Mouse (Mus musculus) C2C12 (cell line): ENCODE measurements at regions not wholly inside any gene's neighbourhood (a gene's known extent, or its start where the extent isn't known, plus 50 kb on each side); places are given as distances from the start of the nearest gene placed in this dataset.

Experiments
- H3K27me3 ChIP-seq: one replicate; pipeline ENCODE4 v1.6.1; 2011; ENCODE audit not compliant: control insufficient read depth, insufficient read depth, insufficient read length
- H3K36me3 ChIP-seq: one replicate; pipeline ENCODE4 v1.6.1; 2011; ENCODE audit not compliant: control insufficient read depth, insufficient read depth
- H3K4me3 ChIP-seq: one replicate; pipeline ENCODE4 v1.5.1; 2011; ENCODE audit warnings: mild to moderate bottlenecking, control low read depth; ENCODE audit not compliant: poor library complexity, insufficient read depth, severe bottlenecking
- H3K79me2 ChIP-seq: one replicate; pipeline ENCODE4 v1.6.1; 2011; ENCODE audit not compliant: control insufficient read depth, insufficient read depth
- H3K79me3 ChIP-seq: one replicate; pipeline ENCODE4 v1.6.1; 2011; ENCODE audit warnings: low read depth, control low read depth
- H3ac ChIP-seq: one replicate; pipeline ENCODE3; 2011; ENCODE audit warnings: low read depth; ENCODE audit not compliant: control insufficient read depth, insufficient read length
- CEBPB ChIP-seq: IDR thresholded peaks from one replicate; pipeline ENCODE4 v1.6.1; 2011; ENCODE audit warnings: low read depth, mild to moderate bottlenecking, control low read depth, moderate library complexity
- CTCF ChIP-seq: IDR thresholded peaks from one replicate; pipeline ENCODE4 v1.5.1; 2011; ENCODE audit not compliant: control insufficient read depth, insufficient read depth, insufficient read length
- FOSL1 ChIP-seq: IDR thresholded peaks from one replicate; pipeline ENCODE4 v1.8.0; 2011; ENCODE audit warnings: mild to moderate bottlenecking, low read length; ENCODE audit not compliant: poor library complexity, insufficient read depth, severe bottlenecking
- MAX ChIP-seq: IDR thresholded peaks from one replicate; pipeline ENCODE4 v1.6.1; 2011; ENCODE audit warnings: mild to moderate bottlenecking, control low read depth
- MYOD1 ChIP-seq: IDR thresholded peaks from one replicate; pipeline ENCODE4 v1.6.1; 2011; ENCODE audit warnings: low read depth; ENCODE audit not compliant: control insufficient read depth, insufficient read length
- MYOG ChIP-seq: IDR thresholded peaks from one replicate; pipeline ENCODE4 v1.6.1; 2011; ENCODE audit not compliant: control insufficient read depth, insufficient read length; ENCODE audit errors: extremely low read depth
- USF1 ChIP-seq: IDR thresholded peaks from one replicate; pipeline ENCODE4 v1.6.1; 2011; ENCODE audit warnings: low read depth, mild to moderate bottlenecking, control low read depth, moderate library complexity

DNA sequence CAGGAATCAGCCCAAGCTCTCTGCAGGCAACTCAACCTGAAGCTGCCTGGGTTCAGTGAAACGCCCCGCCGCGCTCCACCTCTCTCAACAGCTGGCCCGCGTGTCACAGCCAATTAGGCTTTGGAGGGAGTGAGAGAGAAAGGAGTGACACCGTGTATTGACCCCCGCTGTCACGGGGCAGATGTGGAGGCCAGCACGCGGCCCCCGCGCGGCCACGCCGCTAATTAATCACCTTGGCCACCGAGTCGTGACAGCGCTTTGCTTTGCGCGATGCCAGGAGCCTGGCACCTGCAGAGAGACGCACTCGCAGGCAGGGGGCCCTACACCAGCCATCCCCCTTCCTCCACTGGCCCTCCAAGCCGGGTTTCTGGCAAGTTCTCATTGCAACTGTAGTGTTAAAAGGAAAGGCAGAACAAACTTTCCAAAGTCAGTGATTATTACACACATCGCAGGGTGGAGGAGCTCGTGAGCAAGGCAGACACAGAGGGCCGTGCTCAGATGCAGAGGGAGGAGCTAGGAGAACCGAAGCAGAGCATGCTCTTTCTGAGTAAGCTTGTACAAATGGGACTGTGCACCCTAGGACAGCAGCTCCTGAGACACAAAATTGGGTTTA lies 240.8 kb downstream of the Lmx1a start:
- TF ChIP-seq USF1 = no peak
- TF ChIP-seq MAX = no peak
- TF ChIP-seq MYOD1 = no peak
- no peak for TF ChIP-seq MYOG
- no peak for TF ChIP-seq CTCF
- TF ChIP-seq FOSL1 = no peak
- no peak for TF ChIP-seq CEBPB

DNA sequence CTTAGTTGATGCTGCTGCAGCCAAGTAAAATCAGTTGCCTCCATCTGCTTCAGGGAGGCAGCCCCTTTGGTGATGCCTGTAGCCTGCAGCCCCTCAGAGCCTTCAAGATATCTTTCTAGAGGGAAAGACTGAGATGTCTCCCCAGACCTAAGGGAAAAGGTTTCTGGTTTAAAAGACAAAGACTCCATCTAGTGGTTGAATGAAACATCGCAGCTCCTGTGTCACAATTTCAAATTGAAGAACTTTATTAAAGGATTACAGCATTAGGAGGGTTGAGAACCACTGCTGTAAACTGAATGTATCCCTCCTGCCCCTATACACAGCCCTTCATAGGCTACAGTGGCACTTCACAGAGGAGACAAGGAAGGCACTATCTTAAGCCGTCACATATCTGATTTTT lies 243.1 kb downstream of the Lmx1a start:
- Histone ChIP-seq H3ac (no peak overlapping the region), H3K36me3 (no peaks in the 10 kb centered on the region), H3K79me3 (no peaks in the 10 kb centered on the region), H3K79me2 (no peaks in the 10 kb centered on the region), H3K27me3 (peaks cover 22% of the 10 kb centered on the region), H3K4me3 (no peak overlapping the region)
- TF ChIP-seq CEBPB (no peak), FOSL1 (no peak), CTCF (no peak), MYOD1 (no peak), USF1 (no peak), MYOG (no peak), MAX (no peak)

More for the DNA sequence above, 240.8 kb downstream of the Lmx1a start:
- H3K4me3 ChIP-seq = no peak overlapping the region
- no peaks in the 10 kb centered on the region for H3K79me2 ChIP-seq
- peaks cover 22% of the 10 kb centered on the region for H3K27me3 ChIP-seq
- H3K79me3 ChIP-seq = no peaks in the 10 kb centered on the region
- H3ac ChIP-seq = no peak overlapping the region
- H3K36me3 ChIP-seq = no peaks in the 10 kb centered on the region

DNA sequence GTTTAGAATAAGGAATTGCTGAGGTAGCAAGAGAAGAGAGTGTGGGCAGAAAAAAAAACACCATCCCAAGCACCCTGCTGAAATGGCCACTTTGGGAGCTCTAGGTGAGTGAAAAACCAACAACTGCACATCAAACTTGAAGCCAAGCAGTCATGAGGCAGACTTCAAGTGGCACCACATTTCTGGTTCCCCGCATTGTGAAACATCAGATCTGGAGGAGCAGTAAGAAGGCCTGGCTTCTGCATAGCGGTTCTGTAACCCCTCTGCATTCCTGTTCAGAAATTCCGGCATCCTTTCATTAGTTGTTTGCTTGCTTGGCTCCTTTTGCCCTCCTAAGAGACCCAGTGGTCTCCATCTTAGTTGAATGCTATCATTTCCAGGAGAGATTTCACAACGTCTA lies 247.7 kb downstream of the Lmx1a start:
- Histone ChIP-seq H3K79me3 (no peaks in the 10 kb centered on the region), H3K36me3 (no peaks in the 10 kb centered on the region), H3K79me2 (no peaks in the 10 kb centered on the region), H3K4me3 (no peak overlapping the region), H3K27me3 (no peaks in the 10 kb centered on the region), H3ac (no peak overlapping the region)
- no peak for TF ChIP-seq MAX

DNA sequence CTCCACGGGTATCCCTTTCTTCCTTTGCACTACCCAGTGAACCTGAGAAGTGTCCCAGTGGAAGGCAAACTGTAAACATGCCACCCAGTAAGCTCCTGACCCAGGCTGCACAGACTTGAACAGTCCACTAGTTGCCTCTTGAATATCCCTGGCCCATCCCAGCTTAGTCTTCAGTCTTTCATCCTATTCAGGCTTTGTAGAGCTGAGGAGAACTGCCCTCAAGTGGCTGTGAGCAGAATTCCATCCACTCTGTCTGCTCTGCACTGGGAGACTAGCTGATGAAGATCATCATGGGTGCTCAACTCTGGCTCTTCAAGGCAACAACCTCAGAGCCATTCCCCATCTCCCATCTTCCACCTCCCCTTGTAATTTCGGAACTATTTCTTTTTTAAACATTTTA lies 249.1 kb downstream of the Lmx1a start:
- Histone ChIP-seq H3ac (no peak overlapping the region), H3K27me3 (no peaks in the 10 kb centered on the region), H3K79me3 (no peaks in the 10 kb centered on the region), H3K4me3 (no peak overlapping the region), H3K36me3 (no peaks in the 10 kb centered on the region), H3K79me2 (no peaks in the 10 kb centered on the region)
- TF ChIP-seq USF1 = no peak
- no peak for TF ChIP-seq MYOD1
- no peak for TF ChIP-seq CEBPB
- no peak for TF ChIP-seq FOSL1
- TF ChIP-seq CTCF = no peak
- TF ChIP-seq MYOG = no peak
- TF ChIP-seq MAX = no peak

DNA sequence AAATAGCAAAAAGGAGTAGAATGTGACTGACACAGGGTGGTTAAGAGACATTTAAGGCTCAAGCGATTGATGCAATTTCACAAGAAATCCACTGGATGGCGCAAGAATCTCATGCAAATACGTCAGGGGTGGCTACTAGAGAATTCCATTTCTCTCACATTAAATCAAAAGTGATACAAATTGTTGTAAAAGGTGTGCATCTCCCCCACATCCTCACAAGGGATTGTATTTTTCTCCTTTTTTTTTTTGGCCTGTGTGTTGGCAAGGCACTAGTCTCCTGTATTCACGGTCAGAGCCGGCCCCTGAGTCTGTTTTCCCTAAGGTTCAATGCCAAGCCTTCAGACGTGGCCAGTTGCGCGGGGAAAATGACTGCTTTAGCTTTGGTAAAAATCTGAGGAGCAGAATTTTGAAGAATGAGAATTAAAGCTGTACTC lies 253.0 kb downstream of the Lmx1a start:
- Histone ChIP-seq H3K79me2 (no peaks in the 10 kb centered on the region), H3ac (no peak overlapping the region), H3K4me3 (no peak overlapping the region), H3K36me3 (no peaks in the 10 kb centered on the region), H3K27me3 (no peaks in the 10 kb centered on the region), H3K79me3 (no peaks in the 10 kb centered on the region)
- TF ChIP-seq CTCF (peak; percentile 9), USF1 (no peak)

DNA sequence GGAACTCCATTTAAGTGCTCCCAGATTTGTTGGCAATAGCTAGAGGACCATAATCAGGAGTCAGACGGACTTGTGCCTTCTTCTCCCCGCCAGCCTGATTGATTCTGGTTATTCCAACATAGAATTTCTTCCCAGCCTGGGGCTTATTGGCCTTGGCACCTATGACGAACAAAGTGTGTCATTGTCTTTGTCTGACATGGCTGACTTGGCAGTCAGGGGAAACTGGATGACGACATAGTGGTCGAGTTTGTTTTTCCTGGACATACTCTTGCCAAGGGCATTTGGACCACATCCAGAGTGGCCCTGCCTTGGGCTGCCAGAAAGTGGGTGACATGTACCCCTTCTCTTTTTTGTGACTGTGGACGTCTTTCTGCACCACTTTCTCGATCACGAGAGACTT lies 254.1 kb downstream of the Lmx1a start:
- no peaks in the 10 kb centered on the region for H3K27me3 ChIP-seq
- no peaks in the 10 kb centered on the region for H3K79me3 ChIP-seq
- H3K79me2 ChIP-seq = no peaks in the 10 kb centered on the region
- TF ChIP-seq MYOD1 = no peak
- TF ChIP-seq MAX = no peak
- no peak for TF ChIP-seq USF1
- TF ChIP-seq FOSL1 = no peak
- TF ChIP-seq CEBPB = no peak
- TF ChIP-seq CTCF = no peak
- TF ChIP-seq MYOG = no peak
- H3K4me3 ChIP-seq = no peak overlapping the region
- H3ac ChIP-seq = no peak overlapping the region
- H3K36me3 ChIP-seq = no peaks in the 10 kb centered on the region
